Mouse (Mus musculus): Measurements from ENCODE around the gene Usp2. TPM values are rescaled to one million over a fixed set of nuclear protein-coding genes. Genes with fewer than 3 reads are reported as not detected.

Gene Usp2
- polyA plus RNA-seq, 1 experiment from 2014 or later, result 48.5 TPM

GRCm38 (mm10) chr9:44114453-44114852 lies 47.6 kb downstream of the Usp2 start:
- Histone ChIP-seq H3K27ac (replicated peaks) (no peak overlapping the region), H3K9ac (no peak overlapping the region), H3K4me2 (no peak overlapping the region), H3K36me3 (0 out of 2 replicates have a peak, but pooled peaks cover 4% of the 10 kb centered on the region), H3K27me3 (replicated peaks) (no peaks in the 10 kb centered on the region), H3K9me3 (no peaks in the 10 kb centered on the region), H3K4me3 (no peak overlapping the region), H3K4me1 (peaks cover 31% of the 10 kb centered on the region)
- 63% methylated on average over 2 of the region's 2 CpGs for WGBS
- ATAC-seq (ENCODE audit: extremely low read depth, insufficient number of reproducible peaks, low FRiP score, low TSS enrichment), result no peak

- H3K27me3 ChIP-seq (replicated peaks), result no peaks in the 10 kb centered on the region
- WGBS, result 87% methylated on average over 9 of the region's 9 CpGs
- H3K4me1 ChIP-seq, result peaks cover 19% of the 10 kb centered on the region
- H3K27ac ChIP-seq (replicated peaks), result no peak overlapping the region
- 0 out of 2 replicates have a peak overlapping the region, but pooled peaks have one; percentile 16 for H3K9ac ChIP-seq
- no peak overlapping the region for H3K4me3 ChIP-seq
- no peaks in the 10 kb centered on the region for H3K36me3 ChIP-seq
- no peak overlapping the region for H3K4me2 ChIP-seq
- ATAC-seq (ENCODE audit: extremely low read depth, insufficient number of reproducible peaks, low FRiP score, low TSS enrichment), result no peak
- H3K9me3 ChIP-seq, result no peaks in the 10 kb centered on the region
Measured at GRCm38 (mm10) chr9:44115599-44115998, 48.8 kb downstream of the Usp2 start.

GRCm38 (mm10) chr9:44116182-44116581 lies 49.4 kb downstream of the Usp2 start:
- Histone ChIP-seq H3K4me2 (no peak overlapping the region), H3K4me1 (peaks cover 15% of the 10 kb centered on the region), H3K9ac (no peak overlapping the region), H3K27ac (replicated peaks) (no peak overlapping the region), H3K9me3 (no peaks in the 10 kb centered on the region), H3K4me3 (no peak overlapping the region), H3K27me3 (replicated peaks) (no peaks in the 10 kb centered on the region), H3K36me3 (no peaks in the 10 kb centered on the region)
- WGBS, result 81% methylated on average over 4 of the region's 4 CpGs
- ATAC-seq (ENCODE audit: extremely low read depth, insufficient number of reproducible peaks, low FRiP score, low TSS enrichment), result no peak

GRCm38 (mm10) chr9:44119011-44119410 lies 52.2 kb downstream of the Usp2 start:
- Histone ChIP-seq H3K9ac (no peak overlapping the region), H3K4me3 (no peak overlapping the region), H3K4me1 (peaks cover 4% of the 10 kb centered on the region; the same call in 1 of the 2 replicates), H3K27me3 (replicated peaks) (no peaks in the 10 kb centered on the region), H3K36me3 (no peaks in the 10 kb centered on the region), H3K27ac (replicated peaks) (no peak overlapping the region), H3K9me3 (no peaks in the 10 kb centered on the region), H3K4me2 (no peak overlapping the region)
- WGBS, result 50% methylated on average over 5 of the region's 5 CpGs
- no peak for ATAC-seq (ENCODE audit: extremely low read depth, insufficient number of reproducible peaks, low FRiP score, low TSS enrichment)

- H3K4me3 ChIP-seq, result no peak overlapping the region
- no peak overlapping the region for H3K9ac ChIP-seq
- H3K9me3 ChIP-seq, result no peaks in the 10 kb centered on the region
- H3K27me3 ChIP-seq (replicated peaks), result no peaks in the 10 kb centered on the region
- no peaks in the 10 kb centered on the region for H3K36me3 ChIP-seq
- H3K4me1 ChIP-seq, result no peaks in the 10 kb centered on the region
- no peak overlapping the region for H3K27ac ChIP-seq (replicated peaks)
- WGBS, result 71% methylated on average over 8 of the region's 8 CpGs
- no peak overlapping the region for H3K4me2 ChIP-seq
- no peak for ATAC-seq (ENCODE audit: extremely low read depth, insufficient number of reproducible peaks, low FRiP score, low TSS enrichment)
Measured at GRCm38 (mm10) chr9:44119948-44120465, 53.2 kb downstream of the Usp2 start.

- no peaks in the 10 kb centered on the region for H3K36me3 ChIP-seq
- no peak overlapping the region for H3K4me3 ChIP-seq
- 54% methylated on average over 6 of the region's 6 CpGs for WGBS
- H3K27ac ChIP-seq (replicated peaks), result no peak overlapping the region
- H3K9ac ChIP-seq, result no peak overlapping the region
- peaks cover 25% of the 10 kb centered on the region for H3K4me1 ChIP-seq
- ATAC-seq (ENCODE audit: extremely low read depth, insufficient number of reproducible peaks, low FRiP score, low TSS enrichment), result no peak
- no peaks in the 10 kb centered on the region for H3K27me3 ChIP-seq (replicated peaks)
- no peak overlapping the region for H3K4me2 ChIP-seq
- H3K9me3 ChIP-seq, result no peaks in the 10 kb centered on the region
Measured at GRCm38 (mm10) chr9:44124317-44124716, 57.5 kb downstream of the Usp2 start.

GRCm38 (mm10) chr9:44125026-44125425 lies 58.2 kb downstream of the Usp2 start:
- WGBS, result 36% methylated on average over 5 of the region's 5 CpGs
- Histone ChIP-seq H3K4me2 (no peak overlapping the region), H3K36me3 (no peaks in the 10 kb centered on the region), H3K9me3 (no peaks in the 10 kb centered on the region), H3K9ac (no peak overlapping the region), H3K27ac (replicated peaks) (no peak overlapping the region), H3K4me3 (no peak overlapping the region), H3K4me1 (peaks cover 31% of the 10 kb centered on the region), H3K27me3 (replicated peaks) (no peaks in the 10 kb centered on the region)
- ATAC-seq (ENCODE audit: extremely low read depth, insufficient number of reproducible peaks, low FRiP score, low TSS enrichment), result no peak

GRCm38 (mm10) chr9:44125546-44126428 lies 59.0 kb downstream of the Usp2 start:
- H3K27ac ChIP-seq (replicated peaks), result peak overlapping the region; percentile 36
- WGBS, result 32% methylated on average over 18 of the region's 18 CpGs

GRCm38 (mm10) chr9:44126746-44127145 lies 59.9 kb downstream of the Usp2 start:
- H3K4me3 ChIP-seq, result no peak overlapping the region
- H3K4me1 ChIP-seq, result peaks cover 48% of the 10 kb centered on the region
- 75% methylated on average over 3 of the region's 3 CpGs for WGBS
- peak overlapping the region; percentile 57 for H3K4me2 ChIP-seq
- H3K9ac ChIP-seq, result peak overlapping the region; percentile 54; the same call in 1 of the 2 replicates
- no peaks in the 10 kb centered on the region for H3K9me3 ChIP-seq
- H3K27ac ChIP-seq (replicated peaks), result peak overlapping the region; percentile 36
- no peak for ATAC-seq (ENCODE audit: extremely low read depth, insufficient number of reproducible peaks, low FRiP score, low TSS enrichment)
- no peaks in the 10 kb centered on the region for H3K27me3 ChIP-seq (replicated peaks)
- no peaks in the 10 kb centered on the region for H3K36me3 ChIP-seq

More at GRCm38 (mm10) chr9:44125546-44126428, 59.0 kb downstream of the Usp2 start:
- no peak for ATAC-seq (ENCODE audit: extremely low read depth, insufficient number of reproducible peaks, low FRiP score, low TSS enrichment)
- H3K9ac ChIP-seq, result peak overlapping the region; percentile 62
- peaks cover 38% of the 10 kb centered on the region for H3K4me1 ChIP-seq
- H3K27me3 ChIP-seq (replicated peaks), result no peaks in the 10 kb centered on the region
- H3K4me2 ChIP-seq, result peak overlapping the region; percentile 57
- H3K9me3 ChIP-seq, result no peaks in the 10 kb centered on the region
- peak overlapping the region; percentile 8; the same call in 1 of the 2 replicates for H3K4me3 ChIP-seq
- no peaks in the 10 kb centered on the region for H3K36me3 ChIP-seq

- H3K36me3 ChIP-seq, result no peaks in the 10 kb centered on the region
- no peak overlapping the region for H3K4me2 ChIP-seq
- no peak for ATAC-seq (ENCODE audit: extremely low read depth, insufficient number of reproducible peaks, low FRiP score, low TSS enrichment)
- H3K27me3 ChIP-seq (replicated peaks), result no peaks in the 10 kb centered on the region
- no peak overlapping the region for H3K9ac ChIP-seq
- H3K4me1 ChIP-seq, result peaks cover 54% of the 10 kb centered on the region
- no peaks in the 10 kb centered on the region for H3K9me3 ChIP-seq
- H3K4me3 ChIP-seq, result no peak overlapping the region
- peak overlapping the region; percentile 62; the same call in 1 of the 2 replicates for H3K27ac ChIP-seq (replicated peaks)
- WGBS, result 52% methylated on average over 3 of the region's 3 CpGs
Measured at GRCm38 (mm10) chr9:44127351-44127801, 60.6 kb downstream of the Usp2 start.

- WGBS, result 2% methylated on average over 9 of the region's 9 CpGs
- peaks cover 71% of the 10 kb centered on the region for H3K4me1 ChIP-seq
Measured at GRCm38 (mm10) chr9:44129633-44130032, 62.8 kb downstream of the Usp2 start.

More at GRCm38 (mm10) chr9:44129633-44130032, 62.8 kb downstream of the Usp2 start:
- no peak for ATAC-seq (ENCODE audit: extremely low read depth, insufficient number of reproducible peaks, low FRiP score, low TSS enrichment)
- H3K36me3 ChIP-seq, result no peaks in the 10 kb centered on the region
- H3K27ac ChIP-seq (replicated peaks), result peak overlapping the region; percentile 97
- H3K9ac ChIP-seq, result peak overlapping the region; percentile 81
- H3K27me3 ChIP-seq (replicated peaks), result no peaks in the 10 kb centered on the region
- H3K4me2 ChIP-seq, result peak overlapping the region; percentile 78
- H3K9me3 ChIP-seq, result no peaks in the 10 kb centered on the region
- H3K4me3 ChIP-seq, result peak overlapping the region; percentile 50
